Mouse (Mus musculus): ENCODE measurements around the gene Pigu.

Pigu gene

GRCm38 (mm10) chr2:155356971-155357591, at the start of gene Pigu:
Gene Pigu, minus strand, starts transcription at chr2:155357430.
- peak; percentile 90 to 91 for DNase-seq (ENCODE audit: low spot score in 2 of 2)

- DNase-seq (ENCODE audit: low spot score in 2 of 2): no peak
Measured at GRCm38 (mm10) chr2:155404635-155405034, 47.4 kb upstream of the Pigu start.

- no peak for DNase-seq (ENCODE audit: low spot score in 2 of 2)
Measured at GRCm38 (mm10) chr2:155401926-155402325, 44.7 kb upstream of the Pigu start.

GRCm38 (mm10) chr2:155400276-155400675, 43.0 kb upstream of the Pigu start:
- no peak for DNase-seq (ENCODE audit: low spot score in 2 of 2)

- no peak for DNase-seq (ENCODE audit: low spot score in 2 of 2)
Measured at GRCm38 (mm10) chr2:155394586-155394985, 37.4 kb upstream of the Pigu start.

GRCm38 (mm10) chr2:155388573-155388972, 31.3 kb upstream of the Pigu start:
- DNase-seq (ENCODE audit: low spot score in 2 of 2): no peak

- no peak for DNase-seq (ENCODE audit: low spot score in 2 of 2)
Measured at GRCm38 (mm10) chr2:155387052-155387451, 29.8 kb upstream of the Pigu start.

GRCm38 (mm10) chr2:155386534-155386899, 29.3 kb upstream of the Pigu start:
- DNase-seq (ENCODE audit: low spot score in 2 of 2): no peak

GRCm38 (mm10) chr2:155385731-155386533, 28.7 kb upstream of the Pigu start:
- no peak for DNase-seq (ENCODE audit: low spot score in 2 of 2)

GRCm38 (mm10) chr2:155385090-155385489, 27.9 kb upstream of the Pigu start:
- peak in 1 of 2 experiments; percentile 79 for DNase-seq (ENCODE audit: low spot score in 2 of 2)

- no peak for DNase-seq (ENCODE audit: low spot score in 2 of 2)
Measured at GRCm38 (mm10) chr2:155382791-155383438, 25.7 kb upstream of the Pigu start.

GRCm38 (mm10) chr2:155382332-155382700, 25.1 kb upstream of the Pigu start:
- DNase-seq (ENCODE audit: low spot score in 2 of 2): no peak

GRCm38 (mm10) chr2:155381643-155382331, 24.6 kb upstream of the Pigu start:
- DNase-seq (ENCODE audit: low spot score in 2 of 2): peak; percentile 95 to 98

GRCm38 (mm10) chr2:155381060-155381437, 23.8 kb upstream of the Pigu start:
- DNase-seq (ENCODE audit: low spot score in 2 of 2): no peak

- DNase-seq (ENCODE audit: low spot score in 2 of 2): no peak
Measured at GRCm38 (mm10) chr2:155380261-155381059, 23.2 kb upstream of the Pigu start, which contains the start of gene Trp53inp2. Gene Trp53inp2, plus strand, starts transcription at chr2:155381059.

GRCm38 (mm10) chr2:155376191-155376590, 19.0 kb upstream of the Pigu start:
- no peak for DNase-seq (ENCODE audit: low spot score in 2 of 2)

- DNase-seq (ENCODE audit: low spot score in 2 of 2): no peak
Measured at GRCm38 (mm10) chr2:155374521-155374920, 17.3 kb upstream of the Pigu start.

GRCm38 (mm10) chr2:155373886-155374285, 16.7 kb upstream of the Pigu start:
- DNase-seq (ENCODE audit: low spot score in 2 of 2): no peak

GRCm38 (mm10) chr2:155373302-155373701, 16.1 kb upstream of the Pigu start:
- DNase-seq (ENCODE audit: low spot score in 2 of 2): no peak

- DNase-seq (ENCODE audit: low spot score in 2 of 2): no peak
Measured at GRCm38 (mm10) chr2:155372451-155372850, 15.2 kb upstream of the Pigu start.

GRCm38 (mm10) chr2:155369333-155369883, 12.2 kb upstream of the Pigu start:
- DNase-seq (ENCODE audit: low spot score in 2 of 2): no peak

Data from frontal cortex, postnatal 10 days (tissue).